Mouse (Mus musculus) regulatory T cell (primary cell): ENCODE measurements around the gene Tceanc.
"Not testable (repeated sequence)": the region's sequence is repeated elsewhere in the genome, so short reads cannot be mapped to it uniquely, and the experiment has no call there.

Experiments used
- in situ Hi-C: fragments of 300-600 bp; cut with MboI, MseI; formaldehyde crosslinking; loops from one replicate; pipeline ENCODE4 v1.15.1; 2025; ENCODE audit warnings: high pct_unique_total_duplicates

Gene Tceanc

DNA sequence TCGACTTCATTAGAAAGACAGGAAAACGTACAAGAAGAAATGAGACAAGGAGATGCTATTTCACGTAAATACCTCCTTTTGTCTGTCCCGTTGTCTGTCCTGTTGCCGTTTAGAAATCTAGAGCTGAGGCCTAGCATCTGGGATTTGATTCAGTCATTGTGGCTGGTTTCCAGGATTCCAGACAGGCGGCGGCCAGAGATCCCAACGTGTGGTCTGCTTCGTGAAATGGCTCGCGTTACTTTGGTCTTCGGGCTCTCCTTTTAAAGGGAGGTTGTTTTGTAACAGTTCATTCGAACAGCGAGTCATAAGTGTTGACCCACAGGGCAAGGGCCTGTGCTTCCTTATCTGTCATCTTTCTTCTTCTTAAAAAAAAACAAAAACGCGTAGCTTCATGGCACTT lies at the start of gene Tceanc:
Tceanc (minus strand) TSS at position 223 of the 400 bp plus-strand sequence.
- in situ Hi-C loops = no loop called here

DNA sequence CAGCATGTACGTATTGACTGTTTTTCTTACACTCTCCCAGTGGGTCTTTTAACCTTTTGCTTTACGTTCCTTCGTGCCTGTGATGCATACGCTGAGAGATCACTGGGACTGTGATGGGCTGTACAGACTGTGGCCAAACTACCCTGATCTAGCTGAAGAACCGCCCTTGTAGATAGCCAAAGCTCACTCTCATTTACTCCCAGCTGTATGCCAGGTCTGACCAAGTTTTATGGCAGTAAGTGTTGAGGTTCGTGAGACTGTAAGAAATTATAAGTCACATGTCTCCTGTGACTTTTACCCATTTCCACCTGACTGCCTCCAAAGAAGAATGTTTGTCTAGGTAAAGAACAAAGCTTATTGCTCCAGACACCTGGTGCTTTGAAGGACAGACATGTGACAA lies 47.6 kb upstream of the Tceanc start:
- in situ Hi-C loops = no loop called here

DNA sequence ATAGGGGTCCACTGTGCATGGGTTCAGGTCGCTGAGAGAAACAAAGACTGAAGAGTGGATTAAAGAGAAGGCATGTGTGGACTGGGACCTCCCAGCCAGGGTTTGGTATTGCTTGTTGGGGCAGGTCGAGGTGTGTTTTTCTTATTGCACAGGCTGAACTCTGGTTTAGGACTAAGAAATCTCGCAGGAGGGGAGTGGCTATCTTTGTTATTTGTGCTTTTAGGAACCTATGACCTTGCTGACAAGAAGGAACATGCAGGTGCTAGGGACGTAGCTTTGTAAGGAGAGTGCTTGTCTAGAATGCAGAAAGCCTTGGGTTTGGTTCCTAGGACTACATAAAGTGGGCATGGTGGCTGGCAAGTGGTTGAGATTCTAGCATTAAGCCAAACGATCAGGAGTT lies 47.0 kb upstream of the Tceanc start:
- in situ Hi-C loops = no loop called here

DNA sequence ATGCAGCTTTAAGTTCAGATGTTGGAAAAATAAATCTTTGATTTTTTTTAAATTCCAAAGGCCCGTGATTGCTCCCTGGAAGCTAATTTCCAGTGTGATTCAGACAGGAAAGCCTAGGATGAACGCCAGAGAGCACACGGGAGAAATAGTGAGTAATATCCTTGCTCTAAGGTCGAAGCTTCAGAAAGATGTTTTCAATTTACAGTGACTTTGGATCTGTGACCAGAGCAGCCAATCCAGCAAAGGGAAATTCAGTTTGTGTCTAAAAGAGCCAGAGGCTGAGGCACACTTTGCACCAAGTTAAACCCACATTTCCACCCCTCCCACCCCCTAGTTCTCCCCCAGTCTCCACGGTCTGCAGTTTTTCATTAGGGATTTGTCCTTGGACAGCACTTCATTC lies 46.5 kb upstream of the Tceanc start:
- in situ Hi-C loops = no loop called here

DNA sequence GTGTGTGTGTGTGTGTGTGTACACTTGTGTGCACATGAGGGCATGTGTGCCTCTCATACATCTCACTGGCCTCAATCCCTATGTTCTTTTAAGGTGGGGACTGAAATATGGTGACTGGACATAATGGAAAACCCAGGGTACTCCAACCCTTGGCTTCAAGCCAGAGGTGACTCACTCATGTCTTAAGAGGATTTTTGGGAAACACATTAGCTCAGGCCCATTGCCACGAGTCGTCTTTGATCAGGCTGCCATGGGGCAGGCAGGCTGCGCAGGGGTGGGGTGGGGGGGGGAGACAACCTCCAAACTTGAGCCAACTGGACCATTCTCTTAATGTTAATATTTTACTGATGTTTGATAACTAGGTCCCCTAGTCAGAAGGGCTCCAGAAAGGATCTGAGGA lies 41.0 kb upstream of the Tceanc start:
- in situ Hi-C loops = no loop called here

DNA sequence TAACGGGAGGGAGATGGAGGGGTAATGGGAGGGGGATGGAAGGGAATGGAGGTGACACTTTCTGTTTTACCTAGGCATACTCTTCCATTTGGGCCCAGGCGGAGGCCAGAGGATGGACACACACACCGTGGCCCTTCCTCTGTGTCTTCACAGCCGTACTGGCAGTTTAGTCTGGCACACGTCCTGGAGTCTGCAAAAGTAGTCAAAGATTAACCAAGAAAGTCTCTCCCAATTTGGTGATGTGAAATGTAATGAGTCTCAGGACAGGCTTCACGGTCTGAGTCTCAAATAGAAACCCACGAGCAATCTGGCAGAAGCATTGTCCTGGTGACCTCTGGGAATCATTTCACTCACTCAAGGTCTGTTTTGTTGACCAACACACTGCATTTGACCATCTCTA lies 34.0 kb upstream of the Tceanc start:
- in situ Hi-C loops = no loop called here

DNA sequence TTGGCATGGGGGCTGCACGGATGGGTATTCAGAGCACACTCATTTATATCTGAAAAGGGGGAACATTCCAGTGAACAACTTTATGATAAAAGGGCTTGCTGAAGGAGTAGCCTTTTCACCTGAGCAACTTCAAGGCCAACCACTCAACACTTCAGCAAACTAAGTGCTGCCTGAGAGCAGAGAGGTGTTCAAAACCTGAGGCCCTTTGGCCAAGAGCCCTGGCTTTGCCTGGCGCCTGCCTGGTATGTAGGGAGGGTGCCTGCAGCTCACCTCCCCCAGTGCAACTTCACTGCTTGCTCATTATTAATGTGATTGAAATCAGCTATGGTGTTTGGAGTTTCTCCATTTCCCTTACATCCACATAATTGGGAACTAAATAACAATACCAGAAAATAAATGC lies 28.1 kb upstream of the Tceanc start:
- in situ Hi-C loops = no loop called here

DNA sequence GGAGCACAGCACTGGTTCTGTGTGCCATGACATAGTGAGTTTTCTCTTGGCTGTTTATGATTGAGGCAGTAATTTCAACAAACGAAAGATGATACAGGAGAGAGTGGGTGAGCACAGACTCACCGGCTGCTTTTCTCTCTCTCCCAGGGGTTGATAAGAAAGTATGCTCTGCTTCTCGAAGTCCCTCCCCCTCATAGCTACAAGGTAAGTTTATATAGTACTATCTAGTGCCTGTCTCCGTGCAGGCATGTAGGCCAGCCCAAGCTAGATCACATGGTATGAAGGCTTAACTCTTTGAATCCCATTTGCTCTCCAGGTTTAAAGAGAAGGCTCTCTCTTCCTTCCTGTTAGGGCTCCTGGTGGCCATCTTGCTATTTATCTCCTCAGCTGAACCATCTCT lies 16.8 kb upstream of the Tceanc start:
- in situ Hi-C loops = no loop called here

DNA sequence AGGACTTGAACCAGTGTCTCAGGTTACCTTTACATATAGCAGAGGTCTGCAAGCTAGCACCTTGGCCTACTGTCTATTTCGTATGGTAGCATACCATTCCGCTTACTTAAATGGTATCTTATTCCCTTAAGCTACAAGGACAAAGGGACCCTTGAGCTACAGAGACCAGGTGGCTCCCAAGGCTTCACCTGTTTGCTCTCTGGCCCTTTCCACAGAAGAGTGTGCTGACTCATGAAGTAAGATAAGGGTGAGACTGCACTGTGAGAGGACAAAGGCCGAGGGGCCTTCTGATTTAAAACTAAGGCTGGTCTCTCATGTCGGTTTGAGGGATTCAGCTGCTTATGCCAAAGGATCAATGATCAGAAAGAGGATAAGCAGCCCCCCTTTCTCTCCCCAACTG lies 15.1 kb upstream of the Tceanc start:
- in situ Hi-C loops = no loop called here

DNA sequence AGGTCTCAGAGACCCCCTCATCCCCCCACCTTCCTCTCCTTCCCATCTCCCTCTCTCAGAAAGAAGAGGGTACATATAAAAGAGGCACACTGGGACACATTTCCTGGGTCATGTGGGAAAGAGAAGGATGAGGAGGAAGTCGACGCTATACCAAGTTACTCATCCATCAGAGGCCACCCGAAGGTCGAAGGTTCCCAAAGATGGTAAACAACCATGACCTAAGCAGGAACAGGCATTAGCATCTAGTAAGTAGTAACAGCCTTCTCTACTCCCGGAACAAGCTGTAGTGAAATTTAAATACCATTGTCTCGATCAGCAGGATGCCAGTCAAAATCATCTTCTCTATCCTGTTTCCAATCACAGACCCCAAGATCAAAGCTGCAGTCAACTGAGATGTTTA lies 13.3 kb upstream of the Tceanc start:
- in situ Hi-C loops = no loop called here

DNA sequence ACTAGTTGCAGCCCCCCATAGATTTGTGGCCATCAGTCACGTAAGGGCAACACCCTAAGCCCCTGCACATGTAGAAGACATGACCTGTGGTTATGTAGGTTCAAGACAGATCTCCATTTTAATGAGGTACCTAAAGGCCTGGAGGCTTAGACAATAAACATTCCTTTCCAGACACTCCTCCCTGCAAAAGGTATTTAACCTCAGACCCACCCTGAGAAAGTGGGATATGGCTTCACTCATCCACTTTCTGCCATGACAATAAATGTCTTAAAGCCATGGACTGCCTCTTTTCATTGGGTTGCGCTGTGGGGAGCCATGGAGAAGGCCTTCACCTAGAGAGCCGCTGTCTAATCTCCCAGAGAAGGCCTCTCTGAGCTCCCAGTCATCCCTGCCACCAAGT lies 9.8 kb upstream of the Tceanc start:
- in situ Hi-C loops = no loop called here

DNA sequence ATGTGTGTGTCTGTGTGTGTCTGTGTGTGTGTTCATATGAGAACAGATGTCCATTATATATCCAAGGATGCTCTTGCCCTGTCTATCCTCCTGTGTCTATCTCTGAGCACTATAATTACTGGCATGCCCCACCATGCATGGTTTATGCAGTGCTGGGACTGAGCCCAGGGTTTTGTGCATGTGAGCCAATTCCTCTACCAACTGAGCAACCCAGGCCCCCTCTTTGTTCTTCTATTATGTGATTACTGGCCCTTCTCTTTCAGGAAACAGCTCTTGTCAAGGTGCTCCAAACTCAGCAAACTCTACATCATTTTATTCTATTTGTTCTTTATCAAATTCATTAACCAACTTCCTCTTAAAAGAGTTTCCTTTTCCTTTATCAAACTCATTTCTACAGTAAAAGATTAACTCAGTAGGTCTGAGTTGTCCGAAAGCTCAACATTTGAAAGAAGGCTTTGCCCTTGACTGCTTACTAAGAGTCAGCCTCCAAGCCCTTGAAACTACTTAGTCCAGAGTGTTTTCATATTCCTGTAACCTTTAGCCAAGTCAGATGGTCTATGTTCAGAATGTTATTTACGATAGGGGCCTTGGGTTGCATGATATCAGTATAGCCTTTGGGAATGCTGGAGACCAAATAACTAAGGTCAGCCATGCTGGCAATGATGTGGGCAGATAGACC lies 7.4 kb upstream of the Tceanc start:
- in situ Hi-C loops = no loop called here

DNA sequence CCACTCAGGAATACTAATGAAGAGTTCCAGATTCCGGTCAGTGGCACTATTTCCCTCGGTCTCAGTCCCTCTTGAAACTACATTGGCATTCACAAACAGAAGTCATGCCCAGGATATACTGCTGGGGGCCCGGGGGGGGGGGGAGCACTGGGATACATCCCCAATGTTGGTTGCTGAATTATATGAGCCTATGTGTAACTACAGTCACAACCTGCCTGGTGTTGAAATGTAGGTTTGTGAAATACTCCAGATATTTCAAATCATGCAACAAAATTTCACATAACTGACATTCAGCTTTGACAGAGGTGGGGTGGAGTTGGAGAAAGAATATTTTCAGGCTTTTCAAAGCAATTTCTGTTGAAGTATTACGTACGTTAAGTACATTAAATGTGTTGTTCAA lies 2.4 kb upstream of the Tceanc start:
- in situ Hi-C loops = no loop called here

DNA sequence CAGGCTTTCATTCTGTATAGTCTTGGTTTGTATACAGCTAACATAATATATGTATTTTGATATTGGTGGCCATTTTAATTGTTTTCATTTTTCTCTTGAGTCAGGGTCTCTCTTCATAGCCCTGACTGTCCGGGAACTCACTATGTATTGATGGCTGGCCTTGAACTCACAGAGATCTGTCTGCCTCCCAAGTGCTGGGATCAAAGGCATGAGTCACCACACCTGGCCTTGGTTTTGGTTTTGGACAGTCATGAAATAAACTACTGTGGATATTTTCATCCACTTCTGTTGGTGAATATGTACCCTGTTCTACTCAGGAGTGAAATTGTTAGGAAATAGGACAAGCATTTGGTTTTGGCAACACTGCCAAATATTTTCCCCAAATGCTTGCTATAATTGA lies 1.7 kb downstream of the Tceanc start:
- in situ Hi-C loops = no loop called here

DNA sequence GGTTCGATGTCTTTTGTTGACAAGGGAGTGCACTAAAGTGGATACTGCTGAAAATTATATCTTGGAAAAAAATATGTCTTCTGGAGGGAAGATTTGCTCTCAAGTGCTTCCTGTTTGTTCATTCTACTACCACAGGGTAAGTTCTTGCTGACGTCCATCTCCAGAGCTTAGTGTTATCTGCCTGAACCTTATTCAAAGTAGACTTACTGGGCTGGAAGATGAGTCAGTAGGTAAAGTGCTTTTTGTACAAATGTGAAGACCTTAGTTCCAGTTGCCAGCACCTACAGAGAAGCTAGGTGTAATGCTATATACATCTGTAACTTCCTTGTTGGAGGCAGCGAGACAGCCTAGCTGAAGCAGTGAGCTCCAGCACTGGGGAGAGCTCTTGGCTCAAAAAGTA lies 2.4 kb downstream of the Tceanc start:
- in situ Hi-C loops = no loop called here

DNA sequence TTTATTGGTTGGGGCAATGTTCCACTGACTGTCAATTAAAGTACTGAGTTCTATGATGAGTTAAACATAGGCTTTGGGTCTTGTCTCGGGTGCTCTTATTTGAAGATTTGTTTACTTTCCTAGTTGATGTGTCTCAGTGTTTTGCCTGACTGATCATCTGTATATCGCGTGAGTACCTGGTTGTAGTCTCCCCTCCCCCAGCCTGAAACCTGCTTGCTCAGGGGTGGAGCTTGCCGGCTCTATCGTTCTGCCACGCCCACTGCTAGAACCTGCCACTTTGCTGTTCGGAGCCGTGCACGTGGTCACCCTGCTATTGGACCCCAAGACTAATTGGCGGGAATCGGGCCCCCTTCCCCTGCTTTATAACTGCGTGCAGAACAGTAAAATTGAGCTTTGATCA lies 4.3 kb downstream of the Tceanc start:
- in situ Hi-C loops = not testable (repeated sequence)

DNA sequence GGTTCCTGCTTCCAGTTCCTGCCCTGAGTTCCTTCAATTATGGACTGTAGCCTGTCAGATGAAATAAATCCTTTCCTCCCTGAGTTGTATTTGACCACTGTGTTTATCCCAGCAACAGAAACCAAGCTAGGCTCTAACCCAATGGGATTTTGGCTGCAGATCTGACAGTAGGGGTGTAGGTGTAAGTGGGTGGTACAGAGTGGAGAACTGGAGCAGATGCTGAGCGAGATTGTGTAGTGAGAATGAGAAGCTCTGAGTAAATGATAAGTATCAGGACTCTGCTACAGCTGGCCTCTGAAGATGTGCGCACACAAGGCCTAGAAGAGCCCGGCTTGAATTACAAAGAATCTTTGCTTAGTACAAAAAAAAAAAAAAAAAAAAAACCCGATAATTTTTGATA lies 6.3 kb downstream of the Tceanc start:
- in situ Hi-C loops = no loop called here

DNA sequence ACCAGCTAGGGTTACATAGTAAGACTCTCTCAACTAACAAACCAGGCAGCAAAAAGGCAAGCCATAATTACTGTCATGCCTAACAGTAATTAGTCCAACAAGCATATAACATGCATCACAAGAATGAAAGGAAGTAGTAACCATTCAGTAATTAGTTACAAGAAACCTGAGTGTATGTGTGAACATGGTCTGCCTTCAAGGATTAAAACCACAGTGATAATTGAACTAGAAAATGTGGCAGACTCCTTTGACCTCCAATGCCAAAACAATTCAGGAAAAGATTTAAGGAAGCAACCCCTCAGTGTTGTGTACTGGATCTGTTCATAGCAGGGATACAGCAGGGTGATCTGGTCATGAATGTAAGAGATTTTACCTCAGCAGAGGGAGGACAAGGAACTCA lies 7.3 kb downstream of the Tceanc start:
- in situ Hi-C loops = no loop called here

DNA sequence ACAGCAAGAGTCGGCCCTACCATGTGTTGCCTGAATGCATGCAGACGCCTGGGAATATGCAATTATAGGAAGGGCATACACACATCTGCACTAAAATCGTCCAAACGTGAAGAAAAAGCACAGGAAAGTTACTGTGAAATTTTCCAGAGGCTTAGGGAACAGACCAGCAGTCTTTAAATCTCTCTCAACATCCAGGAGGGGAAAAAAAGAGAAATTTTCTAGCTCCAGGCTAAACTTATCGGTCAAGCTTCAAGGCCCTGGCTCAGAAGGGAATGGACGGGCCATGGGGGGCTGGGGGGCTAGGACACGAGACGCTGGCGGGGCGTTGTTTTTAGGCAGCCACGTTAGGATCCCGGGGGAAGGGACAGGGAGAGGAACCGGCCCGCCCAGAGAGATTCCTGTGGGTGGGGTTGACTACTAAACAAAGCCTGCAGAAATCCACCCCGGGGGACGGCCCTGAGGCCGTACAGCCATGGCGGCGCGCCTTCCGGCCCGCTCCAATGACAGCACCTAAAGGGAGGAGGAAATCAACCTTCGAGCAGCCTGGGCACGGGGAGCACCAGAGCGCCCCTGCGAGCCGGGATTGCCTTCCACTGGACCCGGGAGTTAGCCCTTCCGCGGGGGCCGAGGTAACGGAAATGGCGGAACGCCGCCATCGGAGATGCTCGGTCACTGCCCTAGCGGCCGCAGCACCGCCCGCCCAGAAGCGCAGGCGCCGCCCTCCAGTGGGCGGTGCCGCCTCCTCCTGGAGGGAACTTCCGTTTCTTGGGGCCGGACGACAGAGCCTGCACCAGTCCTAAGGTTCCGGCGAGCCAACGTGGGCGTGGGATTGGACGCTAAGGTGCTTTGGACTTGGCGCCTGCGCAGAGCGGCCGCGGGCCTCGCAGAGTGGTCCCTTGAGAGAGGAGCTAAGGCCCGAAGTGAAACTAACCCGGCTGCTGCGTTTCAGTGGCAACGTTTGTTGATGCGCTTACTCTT lies 8.3 kb downstream of the Tceanc start:
- in situ Hi-C loops = no loop called here

DNA sequence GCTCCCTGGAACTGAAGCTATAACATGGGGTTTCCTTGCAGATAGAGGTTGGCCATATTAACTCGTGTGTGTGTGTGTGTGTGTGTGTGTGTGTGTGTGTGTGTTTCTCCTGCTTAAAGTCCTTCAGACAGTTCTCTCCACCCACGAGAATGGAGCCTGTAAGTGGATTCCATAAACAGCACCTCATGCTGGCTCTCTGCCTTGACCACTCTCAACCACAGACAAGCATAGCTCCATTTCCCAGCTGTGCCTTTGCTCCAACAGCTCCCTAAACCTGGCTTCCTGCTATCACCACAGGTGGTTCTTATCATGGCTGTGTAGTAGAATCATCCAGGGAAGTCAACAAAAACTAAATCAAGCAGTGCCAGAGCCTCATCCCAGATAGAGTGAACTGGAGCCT lies 13.9 kb downstream of the Tceanc start:
- in situ Hi-C loops = no loop called here

DNA sequence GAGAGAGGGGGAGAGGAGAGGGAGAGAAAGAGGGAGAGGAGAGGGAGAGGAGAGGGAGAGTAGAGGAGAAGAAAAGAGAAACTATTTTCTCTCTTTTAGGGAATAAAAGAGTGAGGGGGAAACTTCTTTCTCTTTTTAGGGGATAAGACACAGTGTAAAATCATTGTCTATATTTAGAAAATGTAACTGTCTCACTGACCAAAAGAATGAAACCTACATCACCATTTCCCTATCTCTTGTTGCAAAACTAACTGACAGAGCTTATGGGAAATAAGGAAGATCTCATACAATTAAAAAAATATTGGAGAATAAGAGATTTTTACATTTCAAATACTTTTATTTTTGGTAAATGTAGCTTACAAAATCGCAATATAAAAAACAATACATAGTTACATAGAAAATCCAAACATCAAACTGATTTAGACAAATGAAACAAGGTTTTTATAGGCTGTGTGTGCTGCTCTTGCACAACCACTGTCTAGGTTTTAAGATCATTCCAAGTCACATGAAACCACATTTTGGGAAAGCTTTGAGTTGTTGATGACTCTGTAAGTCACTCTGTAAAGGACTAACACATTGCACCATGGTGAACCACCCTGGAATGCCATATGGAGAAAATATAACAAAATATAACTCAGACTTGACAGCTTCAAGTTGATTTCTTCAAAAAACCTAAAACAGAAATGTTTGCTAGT lies 18.7 kb downstream of the Tceanc start:
- in situ Hi-C loops = no loop called here

DNA sequence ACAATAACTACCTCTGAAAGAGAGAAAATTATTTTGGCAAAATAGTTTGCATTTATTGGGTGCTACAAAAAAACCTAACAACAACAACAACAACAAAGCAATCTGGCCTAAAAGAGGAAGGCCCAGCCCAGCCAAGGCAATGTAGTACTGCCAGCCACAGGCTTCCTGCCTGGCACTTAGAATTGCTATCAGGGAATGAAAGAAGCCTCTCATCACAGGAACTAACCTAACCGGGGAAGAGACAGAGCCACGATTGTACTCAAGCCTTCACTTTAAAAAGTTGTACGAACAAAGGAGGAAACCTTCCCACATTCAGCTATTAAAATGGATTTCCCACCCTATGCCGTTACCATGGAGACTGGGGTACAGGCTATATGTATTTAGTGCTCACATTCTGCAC lies 20.6 kb downstream of the Tceanc start:
- in situ Hi-C loops = no loop called here

DNA sequence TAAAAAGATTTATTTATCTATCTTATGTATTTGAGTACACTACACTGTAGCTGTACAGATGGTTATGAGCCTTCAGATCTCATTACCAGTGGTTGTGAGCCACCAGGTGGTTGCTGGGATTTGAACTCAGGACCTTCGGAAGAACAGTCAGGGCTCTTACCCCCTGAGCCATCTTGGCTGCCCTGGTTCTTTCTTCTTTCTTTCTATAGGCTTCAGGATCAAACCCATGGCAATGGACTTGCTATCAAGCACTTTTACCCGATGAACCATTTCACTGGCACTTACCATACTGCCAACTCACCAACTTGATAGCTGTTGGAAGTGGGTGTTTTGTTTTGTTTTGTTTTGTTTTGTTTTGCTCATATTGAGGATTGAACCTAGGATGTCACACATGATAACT lies 23.3 kb downstream of the Tceanc start:
- in situ Hi-C loops = no loop called here
